Mouse (Mus musculus) adrenal gland, postnatal 4 days (tissue): ENCODE data around the gene Lrp6. TPM values are rescaled to one million over a fixed set of nuclear protein-coding genes. Genes with fewer than 3 reads are reported as not detected.

Source experiments
- DNase-seq, 2 experiments: peaks; one replicate each; pipeline ENCODE4 v3.0.0; 2021 to 2022; ENCODE audit warnings: low spot score in 2 of 2, mixed read lengths in 2 of 2
- total RNA-seq, 2 experiments: library from RNA; stranded (reverse); gene quantifications; 2 replicates each; pipeline ENCODE4 v1.2.3; 2021

The Lrp6 gene
- total RNA-seq, 2 experiments from 2014 or later, result 87.0 to 90.5 TPM

DNA sequence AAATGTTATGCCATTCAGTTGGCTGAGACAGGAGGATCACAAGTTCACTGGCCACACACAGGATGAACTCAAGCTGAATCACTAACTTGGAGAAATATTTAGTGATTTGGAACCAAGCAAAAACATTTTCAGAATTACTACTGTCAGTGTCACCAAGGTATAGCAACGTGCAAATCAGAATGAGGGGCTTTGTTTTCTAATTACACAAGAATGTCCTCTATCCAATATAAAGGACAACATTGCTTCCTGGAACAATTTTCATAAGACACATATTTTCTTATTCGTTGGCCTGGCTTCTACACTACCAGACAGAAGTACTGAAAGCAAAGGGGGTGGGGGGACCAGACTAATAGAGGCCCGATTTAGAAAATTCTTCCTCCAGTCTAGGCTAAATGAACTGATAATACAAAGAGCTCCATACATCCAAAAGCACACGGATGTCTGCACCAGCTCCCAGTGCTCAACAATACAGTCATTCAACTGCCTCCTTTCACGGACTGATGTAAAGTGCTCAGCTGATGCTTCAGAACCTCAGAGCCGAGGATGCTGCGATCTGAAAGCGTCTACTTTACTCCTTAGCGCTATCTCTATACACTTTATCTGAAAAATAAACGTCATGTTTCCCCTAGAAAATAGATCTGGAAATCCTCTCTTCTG lies 29.2 kb downstream of the Lrp6 start:
- DNase-seq, result no peak

DNA sequence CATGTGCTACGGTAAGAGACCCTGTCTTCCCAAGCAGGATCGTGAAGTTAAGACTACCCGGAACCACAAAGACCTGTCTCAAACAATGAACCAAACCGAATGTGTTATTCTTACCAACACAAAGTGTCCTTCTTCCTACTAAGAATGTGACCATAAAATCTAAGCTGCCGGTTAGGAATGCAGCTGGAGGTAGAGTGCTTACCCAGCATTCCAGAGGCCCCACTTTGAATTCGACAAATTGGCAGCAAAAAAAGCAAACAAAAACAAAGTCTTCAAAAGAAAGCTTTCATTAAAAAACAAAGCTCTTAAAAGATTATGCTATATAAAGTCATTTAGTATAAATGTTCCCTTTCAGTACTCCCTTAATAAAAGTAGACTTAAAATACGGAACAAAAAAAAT lies 31.6 kb downstream of the Lrp6 start:
- DNase-seq, result no peak

- DNase-seq, result no peak
These were observed 33.7 kb downstream of the Lrp6 start for GRCm38 (mm10) chr6:134533021-134533420.

GRCm38 (mm10) chr6:134531950-134532349 lies 34.8 kb downstream of the Lrp6 start:
- no peak for DNase-seq

DNA sequence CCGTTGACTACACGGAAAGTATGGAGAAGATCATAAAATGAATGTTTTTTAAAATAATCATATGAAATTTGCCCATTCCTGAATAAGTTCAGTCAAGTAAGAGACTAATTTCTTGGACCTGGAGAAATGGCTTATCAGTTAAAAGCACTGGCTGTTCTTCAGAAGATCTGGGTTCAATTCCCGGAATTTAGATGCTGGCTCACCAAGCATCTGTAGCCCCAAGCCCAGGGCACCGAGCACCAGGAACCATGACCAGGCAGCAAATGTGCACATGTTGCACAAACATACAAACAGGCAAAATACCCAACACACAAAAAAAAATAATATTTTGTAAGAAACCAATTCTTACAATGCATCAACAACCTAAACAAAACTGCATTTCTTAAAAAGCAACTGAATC lies 37.4 kb downstream of the Lrp6 start:
- no peak for DNase-seq

GRCm38 (mm10) chr6:134528396-134528795 lies 38.4 kb downstream of the Lrp6 start:
- no peak for DNase-seq

GRCm38 (mm10) chr6:134527596-134528128 lies 39.1 kb downstream of the Lrp6 start:
- no peak for DNase-seq

DNA sequence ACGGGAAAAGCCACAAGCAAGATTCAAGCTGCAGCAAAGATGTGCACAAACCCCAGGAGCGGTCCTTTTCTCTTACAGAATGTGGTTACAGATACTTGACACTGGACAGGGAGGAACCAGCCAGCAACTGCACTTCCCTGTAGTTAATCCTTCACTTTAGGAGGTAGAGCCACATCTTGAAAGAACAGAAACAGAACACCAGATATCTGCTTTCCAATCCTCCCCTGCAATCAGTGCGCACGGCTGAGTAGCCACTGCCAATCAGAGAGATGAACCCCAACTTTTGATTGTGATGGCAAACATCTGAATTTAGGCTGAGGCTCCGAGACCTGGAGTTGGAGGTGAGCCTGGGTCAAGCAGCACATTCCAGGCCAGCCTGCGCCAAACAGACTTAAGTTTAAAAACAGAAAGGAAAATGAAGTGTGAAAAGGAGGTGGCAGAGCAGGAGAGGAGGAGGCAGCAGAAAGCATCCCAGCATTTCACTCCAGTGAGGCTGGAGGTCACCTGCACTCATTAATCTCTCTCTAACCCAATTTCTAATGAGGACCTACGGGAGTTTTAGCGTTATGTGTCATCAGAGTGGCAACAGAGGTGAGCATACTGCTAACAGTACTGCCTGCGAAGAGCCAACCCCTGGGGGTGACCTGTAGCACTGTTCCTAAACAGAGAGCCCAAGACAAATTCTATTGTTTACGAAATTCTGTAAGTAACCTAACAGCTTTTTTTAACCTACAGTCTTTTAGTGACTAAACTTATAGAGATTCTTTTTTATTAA lies 39.8 kb downstream of the Lrp6 start:
- no peak for DNase-seq

GRCm38 (mm10) chr6:134526275-134526674 lies 40.5 kb downstream of the Lrp6 start:
- no peak for DNase-seq

DNA sequence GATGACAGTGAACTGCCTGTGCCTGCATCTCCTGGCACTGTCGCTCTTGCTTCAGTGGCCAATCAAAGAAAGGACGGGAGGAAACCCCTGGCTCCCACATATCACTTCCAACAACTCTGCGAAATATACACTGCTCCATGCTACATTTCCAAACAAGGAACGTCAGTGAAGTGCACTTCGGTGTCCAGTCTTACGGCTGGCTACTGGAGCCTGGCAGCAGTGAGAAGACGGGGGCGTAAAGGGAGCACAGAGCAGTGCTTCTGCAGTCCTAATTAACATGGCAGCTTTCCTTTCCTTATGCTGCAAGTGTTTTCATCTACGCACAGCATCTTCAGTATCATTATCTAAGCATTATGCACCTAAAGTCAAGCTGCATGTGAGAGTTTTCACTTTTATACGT lies 45.4 kb downstream of the Lrp6 start:
- no peak for DNase-seq

DNA sequence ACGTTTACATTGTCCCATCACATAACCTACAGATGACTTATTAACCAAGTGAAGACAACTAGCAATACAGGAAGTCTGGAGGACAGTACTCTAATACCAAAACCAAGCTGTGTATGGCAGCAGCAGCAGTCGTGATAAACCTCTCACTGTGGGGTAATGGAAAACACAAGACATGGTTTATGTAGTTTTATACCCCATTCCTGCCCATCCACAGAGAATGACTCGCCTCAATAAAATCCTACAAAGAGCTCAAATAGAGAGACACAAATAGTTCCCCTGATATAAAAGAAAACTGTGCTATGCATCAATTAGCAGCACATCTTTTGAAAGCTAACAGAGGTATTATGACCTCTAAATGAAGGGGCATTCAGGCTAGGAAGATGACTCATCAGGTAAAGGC lies 45.9 kb downstream of the Lrp6 start:
- no peak for DNase-seq

GRCm38 (mm10) chr6:134518450-134518849 lies 48.3 kb downstream of the Lrp6 start:
- DNase-seq, result no peak

- DNase-seq, result no peak
These were observed 49.6 kb downstream of the Lrp6 start for GRCm38 (mm10) chr6:134517141-134517540.

DNA sequence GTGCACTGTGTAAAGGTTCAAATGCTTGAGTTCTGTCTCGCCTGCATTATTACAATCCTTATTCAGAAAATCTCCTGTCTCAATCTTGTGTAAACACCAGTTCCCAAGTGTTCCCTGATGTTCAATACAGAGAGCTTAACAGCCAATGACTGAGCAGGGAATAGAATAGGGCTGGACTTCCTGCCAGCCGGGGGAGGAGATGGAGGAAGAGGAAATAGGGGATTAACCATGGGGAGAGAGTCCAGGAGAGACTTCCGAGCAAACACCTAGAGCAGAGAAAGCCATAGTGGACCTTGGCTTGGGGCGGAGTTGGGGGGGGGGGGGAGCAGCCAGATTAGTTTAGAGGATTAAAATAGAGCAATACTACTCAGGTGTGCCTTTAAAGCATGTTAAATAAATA lies 51.3 kb downstream of the Lrp6 start:
- no peak for DNase-seq

DNA sequence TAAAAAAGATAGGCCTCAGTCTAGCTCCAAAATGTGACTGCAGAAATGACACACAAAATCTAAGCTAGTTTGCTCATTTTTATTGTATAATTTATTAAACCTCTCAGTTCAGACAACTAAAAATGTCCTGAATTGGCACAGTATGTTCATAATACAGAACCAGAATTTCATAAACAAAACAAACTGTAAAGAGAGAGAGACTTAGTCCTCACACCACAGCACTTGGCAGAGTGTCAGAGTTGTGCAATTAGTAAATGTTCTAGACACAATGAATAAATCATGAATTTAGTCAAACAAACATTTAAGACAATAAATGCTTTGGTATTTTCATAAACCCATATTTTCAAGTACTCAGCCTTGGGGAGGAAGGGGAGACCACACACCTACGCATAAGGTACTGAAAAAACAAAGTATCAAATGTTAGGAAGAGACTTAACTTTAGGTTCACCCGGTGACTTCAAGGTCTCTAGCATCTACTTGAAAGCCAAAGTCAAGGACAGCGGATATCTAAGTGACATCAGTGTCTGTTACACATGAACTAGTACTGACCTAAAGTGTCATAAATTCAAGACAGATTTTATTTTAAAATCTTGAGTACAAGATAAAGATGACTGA lies 52.8 kb downstream of the Lrp6 start:
- DNase-seq, result no peak

- no peak for DNase-seq
These were observed 53.8 kb downstream of the Lrp6 start for GRCm38 (mm10) chr6:134513011-134513410.

DNA sequence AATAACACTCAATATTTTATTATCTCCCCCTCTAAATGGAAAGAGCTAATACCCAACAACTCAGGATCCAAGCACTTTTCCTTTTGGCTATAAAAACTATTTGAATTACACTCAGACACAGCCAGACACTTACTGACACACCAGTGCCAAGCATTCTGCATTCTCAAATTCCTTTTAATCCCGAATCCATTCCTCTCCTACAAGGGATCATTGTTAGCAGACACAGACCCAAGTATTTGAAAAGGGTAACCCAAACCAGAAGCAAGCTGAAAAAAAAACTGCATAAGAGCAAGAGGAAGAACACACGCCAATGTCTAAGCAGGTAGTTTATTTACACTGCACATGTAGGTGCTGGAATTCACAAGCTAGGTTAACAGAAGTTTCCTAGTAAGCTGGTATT lies 54.3 kb downstream of the Lrp6 start:
- no peak for DNase-seq

- DNase-seq, result no peak
These were observed 55.6 kb downstream of the Lrp6 start for GRCm38 (mm10) chr6:134511118-134511517.

- no peak for DNase-seq
These were observed 56.5 kb downstream of the Lrp6 start for GRCm38 (mm10) chr6:134510280-134510679.

GRCm38 (mm10) chr6:134509731-134510226 lies 57.0 kb downstream of the Lrp6 start:
- DNase-seq, result no peak

DNA sequence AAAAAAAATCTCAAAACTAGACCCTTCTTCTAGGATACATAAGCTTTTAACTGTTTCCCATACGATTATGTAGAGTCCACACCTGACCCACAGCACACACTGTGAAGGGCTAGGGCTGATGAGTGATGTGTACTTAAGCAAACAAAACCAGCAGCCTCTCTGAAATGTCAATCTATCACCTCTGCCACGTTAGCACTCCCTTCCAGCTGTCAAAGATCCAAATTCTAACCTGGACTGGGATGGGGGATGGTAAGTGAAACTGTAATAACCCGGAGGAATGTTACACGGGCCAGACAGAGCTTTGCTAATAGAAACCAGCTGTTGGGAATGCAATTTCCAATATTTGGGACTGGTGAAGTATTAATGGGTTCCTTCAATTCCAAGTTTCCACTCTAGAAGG lies 61.9 kb downstream of the Lrp6 start:
- no peak for DNase-seq

GRCm38 (mm10) chr6:134502335-134502734 lies 64.4 kb downstream of the Lrp6 start:
- DNase-seq, result no peak
